Mouse (Mus musculus): ENCODE data around the gene Rtn2. TPM values are rescaled to one million over a fixed set of nuclear protein-coding genes. Genes with fewer than 3 reads are reported as not detected.

The Rtn2 gene
- polyA plus RNA-seq, 1 experiment from 2014 or later, result 111 TPM

DNA sequence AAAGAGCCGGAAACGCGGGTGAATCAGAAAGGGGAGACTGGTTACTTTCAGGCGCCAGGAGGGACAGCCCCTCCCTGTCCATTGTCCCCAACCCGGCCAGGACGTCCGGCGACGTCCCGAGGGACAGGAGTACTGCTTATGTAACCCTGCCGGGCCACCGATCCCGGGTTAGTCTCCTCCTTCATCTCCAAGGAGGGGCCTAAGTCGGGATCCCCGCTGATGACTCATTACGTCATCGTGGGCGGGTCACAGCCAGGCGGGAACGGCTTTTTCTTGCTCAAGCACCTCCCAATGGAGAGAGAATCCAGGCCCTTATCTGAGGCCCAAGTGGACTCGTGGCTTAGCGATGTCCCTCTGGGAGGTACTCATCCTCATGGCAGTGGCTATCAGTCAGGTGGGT, 44.7 kb downstream of the Rtn2 start:
- Histone ChIP-seq H3K4me2 (ENCODE audit: low read length) (peak overlapping the region; percentile 80), H3K4me1 (ENCODE audit: control insufficient read depth, insufficient read depth, low read length) (peaks cover 19% of the 10 kb centered on the region), H3K9ac (ENCODE audit: low read depth, low read length) (peak overlapping the region; percentile 56), H3K27me3 (ENCODE audit: control insufficient read depth, insufficient read depth, low read depth, low read length) (no peaks in the 10 kb centered on the region), H3K9me3 (replicated peaks; ENCODE audit: control insufficient read depth, low read length, poor library complexity, severe bottlenecking) (no peaks in the 10 kb centered on the region), H3K4me3 (ENCODE audit: low read depth, low read length) (peak overlapping the region; percentile 45), H3K36me3 (ENCODE audit: control insufficient read depth, insufficient read depth, low read length) (no peaks in the 10 kb centered on the region), H3K27ac (ENCODE audit: low read length) (peak overlapping the region; percentile 14; the same call in 1 of the 2 replicates)
- under 1% methylated on average over 22 of the region's 22 CpGs for WGBS
- ATAC-seq, result 0 out of 2 replicates have a peak, but pooled peaks have one; percentile 18

GRCm38 (mm10) chr7:19327782-19328181, 45.4 kb downstream of the Rtn2 start:
- Histone ChIP-seq H3K36me3 (ENCODE audit: control insufficient read depth, insufficient read depth, low read length) (no peaks in the 10 kb centered on the region), H3K9ac (ENCODE audit: low read depth, low read length) (no peak overlapping the region), H3K4me3 (ENCODE audit: low read depth, low read length) (no peak overlapping the region), H3K27me3 (ENCODE audit: control insufficient read depth, insufficient read depth, low read depth, low read length) (no peaks in the 10 kb centered on the region), H3K27ac (ENCODE audit: low read length) (no peak overlapping the region), H3K4me1 (ENCODE audit: control insufficient read depth, insufficient read depth, low read length) (peaks cover 23% of the 10 kb centered on the region), H3K9me3 (replicated peaks; ENCODE audit: control insufficient read depth, low read length, poor library complexity, severe bottlenecking) (no peaks in the 10 kb centered on the region), H3K4me2 (ENCODE audit: low read length) (no peak overlapping the region; the same call in 1 of the 2 replicates)
- WGBS, result 78% methylated on average over 5 of the region's 5 CpGs
- ATAC-seq, result no peak

- Histone ChIP-seq H3K27me3 (ENCODE audit: control insufficient read depth, insufficient read depth, low read depth, low read length) (no peaks in the 10 kb centered on the region), H3K36me3 (ENCODE audit: control insufficient read depth, insufficient read depth, low read length) (no peaks in the 10 kb centered on the region), H3K27ac (ENCODE audit: low read length) (no peak overlapping the region), H3K9ac (ENCODE audit: low read depth, low read length) (no peak overlapping the region), H3K4me3 (ENCODE audit: low read depth, low read length) (no peak overlapping the region), H3K4me1 (ENCODE audit: control insufficient read depth, insufficient read depth, low read length) (peaks cover 25% of the 10 kb centered on the region), H3K4me2 (ENCODE audit: low read length) (no peak overlapping the region), H3K9me3 (replicated peaks; ENCODE audit: control insufficient read depth, low read length, poor library complexity, severe bottlenecking) (no peaks in the 10 kb centered on the region)
- no peak for ATAC-seq
These were observed 46.0 kb downstream of the Rtn2 start for GRCm38 (mm10) chr7:19328425-19328824.

DNA sequence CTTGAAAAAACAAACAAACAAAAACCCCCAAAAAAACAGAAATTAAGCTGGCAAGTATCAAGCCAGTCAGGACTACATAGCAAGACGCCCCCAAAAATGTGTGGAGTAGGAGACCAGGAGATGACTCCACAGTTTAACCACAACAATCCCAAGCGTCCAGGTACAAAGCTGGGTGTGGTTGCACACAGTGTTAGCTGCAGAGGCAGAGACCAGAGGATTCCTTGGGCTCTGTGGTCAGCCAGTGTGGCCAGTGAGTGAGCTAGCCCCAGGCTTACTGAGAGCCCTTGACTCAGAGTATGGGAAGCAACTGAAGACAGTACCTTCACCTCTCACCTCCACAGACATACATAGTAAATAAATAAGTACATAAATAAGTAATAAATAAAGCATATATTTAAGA, 49.5 kb downstream of the Rtn2 start:
- no peak overlapping the region for H3K9ac ChIP-seq (ENCODE audit: low read depth, low read length)
- 73% methylated on average over 2 of the region's 2 CpGs for WGBS
- H3K36me3 ChIP-seq (ENCODE audit: control insufficient read depth, insufficient read depth, low read length), result no peaks in the 10 kb centered on the region
- peaks cover 21% of the 10 kb centered on the region for H3K4me1 ChIP-seq (ENCODE audit: control insufficient read depth, insufficient read depth, low read length)
- no peak overlapping the region for H3K4me3 ChIP-seq (ENCODE audit: low read depth, low read length)
- no peak overlapping the region for H3K27ac ChIP-seq (ENCODE audit: low read length)
- H3K9me3 ChIP-seq (replicated peaks; ENCODE audit: control insufficient read depth, low read length, poor library complexity, severe bottlenecking), result no peaks in the 10 kb centered on the region
- 0 out of 2 replicates have a peak, but pooled peaks have one; percentile 6 for ATAC-seq
- H3K4me2 ChIP-seq (ENCODE audit: low read length), result no peak overlapping the region
- H3K27me3 ChIP-seq (ENCODE audit: control insufficient read depth, insufficient read depth, low read depth, low read length), result no peaks in the 10 kb centered on the region

DNA sequence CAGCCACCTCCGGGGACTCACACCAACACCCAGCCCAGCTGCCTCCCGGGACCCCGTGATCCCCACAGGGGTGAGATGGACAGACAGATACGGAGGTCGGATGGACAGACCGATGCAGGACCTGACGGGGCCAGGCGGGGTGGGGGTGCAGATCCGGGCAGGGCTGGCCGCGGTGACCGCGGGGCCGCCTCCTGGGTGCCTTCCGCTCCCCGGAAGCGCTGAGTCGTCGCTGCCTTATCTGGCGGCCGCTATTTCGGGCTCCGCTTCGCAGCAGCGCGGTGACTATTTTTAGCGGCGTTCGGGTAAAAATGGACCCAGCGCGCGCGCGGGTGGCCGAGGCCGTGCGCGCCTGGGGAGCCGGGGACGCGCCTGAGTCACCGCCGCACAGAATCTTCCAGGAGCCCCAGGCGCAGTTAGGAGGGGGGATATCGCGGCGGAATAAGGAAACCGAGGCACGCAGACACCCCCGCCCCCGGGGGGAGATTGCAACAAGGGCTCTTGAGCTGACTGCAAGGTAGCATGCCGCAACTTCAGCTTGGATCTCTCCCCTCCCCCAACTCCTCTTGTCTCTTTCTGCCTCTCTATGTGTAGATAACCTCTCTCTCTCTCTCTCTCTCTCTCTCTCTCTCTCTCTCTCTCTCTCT, 50.4 kb downstream of the Rtn2 start:
- H3K27ac ChIP-seq (ENCODE audit: low read length), result peak overlapping the region; percentile 83
- H3K9me3 ChIP-seq (replicated peaks; ENCODE audit: control insufficient read depth, low read length, poor library complexity, severe bottlenecking), result no peaks in the 10 kb centered on the region
- no peaks in the 10 kb centered on the region for H3K27me3 ChIP-seq (ENCODE audit: control insufficient read depth, insufficient read depth, low read depth, low read length)
- under 1% methylated on average over 52 of the region's 52 CpGs for WGBS
- H3K36me3 ChIP-seq (ENCODE audit: control insufficient read depth, insufficient read depth, low read length), result no peaks in the 10 kb centered on the region
- peaks cover 14% of the 10 kb centered on the region for H3K4me1 ChIP-seq (ENCODE audit: control insufficient read depth, insufficient read depth, low read length)
- H3K4me3 ChIP-seq (ENCODE audit: low read depth, low read length), result peak overlapping the region; percentile 75
- ATAC-seq, result peak; percentile 61
- H3K4me2 ChIP-seq (ENCODE audit: low read length), result peak overlapping the region; percentile 92
- H3K9ac ChIP-seq (ENCODE audit: low read depth, low read length), result peak overlapping the region; percentile 97

- WGBS, result 45% methylated on average over 3 of the region's 3 CpGs
- no peak for ATAC-seq
- H3K27me3 ChIP-seq (ENCODE audit: control insufficient read depth, insufficient read depth, low read depth, low read length), result no peaks in the 10 kb centered on the region
- H3K36me3 ChIP-seq (ENCODE audit: control insufficient read depth, insufficient read depth, low read length), result no peaks in the 10 kb centered on the region
- H3K4me3 ChIP-seq (ENCODE audit: low read depth, low read length), result no peak overlapping the region
- H3K27ac ChIP-seq (ENCODE audit: low read length), result no peak overlapping the region
- H3K4me2 ChIP-seq (ENCODE audit: low read length), result no peak overlapping the region
- H3K4me1 ChIP-seq (ENCODE audit: control insufficient read depth, insufficient read depth, low read length), result peaks cover 14% of the 10 kb centered on the region
- no peaks in the 10 kb centered on the region for H3K9me3 ChIP-seq (replicated peaks; ENCODE audit: control insufficient read depth, low read length, poor library complexity, severe bottlenecking)
- no peak overlapping the region for H3K9ac ChIP-seq (ENCODE audit: low read depth, low read length)
These were observed 53.2 kb downstream of the Rtn2 start for GRCm38 (mm10) chr7:19335583-19335982.

DNA sequence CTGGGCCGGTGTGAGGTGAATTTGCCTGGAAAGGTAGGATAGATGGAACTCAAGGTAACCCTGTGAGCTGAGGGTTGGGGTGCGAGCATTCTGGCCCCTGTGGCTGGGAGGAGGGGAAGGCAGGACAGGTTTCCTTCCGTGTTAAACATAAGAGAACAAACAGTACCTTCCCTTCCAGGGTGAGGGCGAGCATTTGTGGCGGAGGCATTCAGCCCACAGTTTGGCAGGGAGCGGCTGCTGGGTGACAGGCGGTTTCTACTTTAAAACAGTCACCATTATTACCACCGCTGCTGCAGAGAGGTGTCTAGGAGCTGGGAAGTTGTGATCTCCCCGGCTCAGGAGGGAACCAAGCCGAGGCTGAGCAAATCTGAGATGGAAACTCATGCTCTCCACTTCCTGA, 54.7 kb downstream of the Rtn2 start:
- Histone ChIP-seq H3K4me2 (ENCODE audit: low read length) (no peak overlapping the region), H3K9ac (ENCODE audit: low read depth, low read length) (no peak overlapping the region), H3K4me3 (ENCODE audit: low read depth, low read length) (no peak overlapping the region), H3K4me1 (ENCODE audit: control insufficient read depth, insufficient read depth, low read length) (peaks cover 19% of the 10 kb centered on the region), H3K27me3 (ENCODE audit: control insufficient read depth, insufficient read depth, low read depth, low read length) (peaks cover 9% of the 10 kb centered on the region), H3K27ac (ENCODE audit: low read length) (no peak overlapping the region), H3K9me3 (replicated peaks; ENCODE audit: control insufficient read depth, low read length, poor library complexity, severe bottlenecking) (no peaks in the 10 kb centered on the region), H3K36me3 (ENCODE audit: control insufficient read depth, insufficient read depth, low read length) (no peaks in the 10 kb centered on the region)
- no peak for ATAC-seq
- WGBS, result 69% methylated on average over 10 of the region's 10 CpGs

- peaks cover 9% of the 10 kb centered on the region for H3K27me3 ChIP-seq (ENCODE audit: control insufficient read depth, insufficient read depth, low read depth, low read length)
- no peaks in the 10 kb centered on the region for H3K36me3 ChIP-seq (ENCODE audit: control insufficient read depth, insufficient read depth, low read length)
- H3K9me3 ChIP-seq (replicated peaks; ENCODE audit: control insufficient read depth, low read length, poor library complexity, severe bottlenecking), result no peaks in the 10 kb centered on the region
- no peak overlapping the region for H3K9ac ChIP-seq (ENCODE audit: low read depth, low read length)
- H3K4me1 ChIP-seq (ENCODE audit: control insufficient read depth, insufficient read depth, low read length), result peaks cover 17% of the 10 kb centered on the region
- WGBS, result 66% methylated on average over 2 of the region's 2 CpGs
- no peak overlapping the region for H3K27ac ChIP-seq (ENCODE audit: low read length)
- H3K4me2 ChIP-seq (ENCODE audit: low read length), result no peak overlapping the region
- no peak overlapping the region for H3K4me3 ChIP-seq (ENCODE audit: low read depth, low read length)
- no peak for ATAC-seq
These were observed 55.6 kb downstream of the Rtn2 start for GRCm38 (mm10) chr7:19338060-19338459.

DNA sequence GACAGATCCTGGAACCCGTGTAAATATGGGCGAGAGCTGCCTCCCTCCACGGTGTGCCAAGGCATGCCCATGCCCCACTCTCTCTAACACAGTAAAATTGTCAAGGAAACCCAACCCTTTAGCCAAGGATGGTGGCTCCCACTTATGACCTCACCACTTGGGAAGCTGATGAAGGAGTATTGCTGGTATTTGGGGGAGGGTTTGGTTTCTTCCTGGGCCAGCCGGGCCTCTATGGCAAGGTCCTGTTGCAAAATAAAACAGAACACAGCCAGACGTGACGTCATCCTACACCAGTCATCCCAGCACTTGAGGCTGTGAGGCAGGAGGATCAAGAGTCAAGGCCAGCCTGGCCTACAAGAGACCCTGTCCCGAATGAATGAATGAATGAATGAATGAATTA, 56.2 kb downstream of the Rtn2 start:
- ATAC-seq, result no peak
- H3K4me2 ChIP-seq (ENCODE audit: low read length), result no peak overlapping the region

More for the DNA sequence above, 56.2 kb downstream of the Rtn2 start:
- Histone ChIP-seq H3K4me3 (ENCODE audit: low read depth, low read length) (no peak overlapping the region), H3K27me3 (ENCODE audit: control insufficient read depth, insufficient read depth, low read depth, low read length) (peaks cover 9% of the 10 kb centered on the region), H3K27ac (ENCODE audit: low read length) (no peak overlapping the region), H3K9ac (ENCODE audit: low read depth, low read length) (no peak overlapping the region), H3K9me3 (replicated peaks; ENCODE audit: control insufficient read depth, low read length, poor library complexity, severe bottlenecking) (no peaks in the 10 kb centered on the region), H3K4me1 (ENCODE audit: control insufficient read depth, insufficient read depth, low read length) (peaks cover 13% of the 10 kb centered on the region; the same call in 1 of the 2 replicates), H3K36me3 (ENCODE audit: control insufficient read depth, insufficient read depth, low read length) (no peaks in the 10 kb centered on the region)
- 84% methylated on average over 7 of the region's 7 CpGs for WGBS
